Mouse (Mus musculus) cerebellum, adult 2 months (tissue): Measurements from ENCODE around the gene Dbil5.

Experiments
- CTCF ChIP-seq: fragments of 200-500 bp; IDR thresholded peaks from 2 replicates; pipeline ENCODE4 v1.5.1; 2011; ENCODE audit warnings: low read depth, mild to moderate bottlenecking, control low read depth, low read length, moderate library complexity, borderline replicate concordance; ENCODE audit not compliant: insufficient read depth
- POLR2A ChIP-seq: fragments of 200-500 bp; IDR thresholded peaks from 2 replicates; pipeline ENCODE4 v1.6.1; 2011; ENCODE audit warnings: low read length, control low read depth, borderline replicate concordance; ENCODE audit not compliant: insufficient read depth

- no peak for TF ChIP-seq POLR2A
- TF ChIP-seq CTCF = no peak
Observed at GRCm38 (mm10) chr11:76186908-76187307, 30.5 kb upstream of the Dbil5 start.
